Mouse (Mus musculus) ovary, postnatal 10 days (tissue): ENCODE results near the gene Serpina3m.
"Not testable (repeated sequence)": the region's sequence is repeated elsewhere in the genome, so short reads cannot be mapped to it uniquely, and the experiment has no call there.

Source experiments
- DNase-seq: peaks from one replicate; pipeline ENCODE4 v3.0.0; 2022; ENCODE audit warnings: low spot score

Gene Serpina3m

GRCm38 (mm10) chr12:104338226-104338625 is at the start of gene Serpina3m, which contains the start of gene Serpina3k:
TSS of gene Serpina3m (plus strand) at chr12:104338486.
TSS of gene Serpina3k (plus strand) at chr12:104338486.
- not testable (repeated sequence) for DNase-seq

GRCm38 (mm10) chr12:104289872-104290271 is 48.4 kb upstream of the Serpina3m start:
- no peak for DNase-seq

GRCm38 (mm10) chr12:104293963-104294362 is 44.3 kb upstream of the Serpina3m start:
- DNase-seq = no peak

GRCm38 (mm10) chr12:104298049-104298448 is 40.2 kb upstream of the Serpina3m start:
- DNase-seq = no peak

- DNase-seq = no peak
Measured at GRCm38 (mm10) chr12:104305991-104306390, 32.3 kb upstream of the Serpina3m start.

- DNase-seq = no peak
Measured at GRCm38 (mm10) chr12:104314253-104314652, 24.0 kb upstream of the Serpina3m start, which contains the start of gene Serpina3j. TSS of gene Serpina3j (plus strand) at chr12:104314553.

DNA sequence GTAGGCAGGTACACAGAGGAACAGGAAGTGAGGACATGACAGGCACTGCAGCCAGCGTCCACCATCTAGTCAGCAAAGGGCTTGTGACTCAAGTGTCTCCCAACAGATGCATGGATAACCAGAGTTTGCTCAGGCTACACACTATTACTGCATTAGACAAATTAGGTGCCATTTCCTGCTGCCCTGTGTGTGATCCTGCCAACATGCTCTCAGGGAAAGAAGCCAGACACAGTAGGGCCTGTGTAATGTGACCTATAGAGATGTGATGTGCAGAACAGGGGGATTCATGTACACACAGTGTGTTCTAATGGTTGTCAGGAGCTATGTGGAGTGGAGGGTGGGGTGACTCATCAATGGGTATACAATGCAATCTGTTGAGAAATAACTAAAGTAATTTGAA is 15.8 kb upstream of the Serpina3m start:
- DNase-seq = no peak

- DNase-seq = no peak
Measured at GRCm38 (mm10) chr12:104331701-104332100, 6.6 kb upstream of the Serpina3m start.

DNA sequence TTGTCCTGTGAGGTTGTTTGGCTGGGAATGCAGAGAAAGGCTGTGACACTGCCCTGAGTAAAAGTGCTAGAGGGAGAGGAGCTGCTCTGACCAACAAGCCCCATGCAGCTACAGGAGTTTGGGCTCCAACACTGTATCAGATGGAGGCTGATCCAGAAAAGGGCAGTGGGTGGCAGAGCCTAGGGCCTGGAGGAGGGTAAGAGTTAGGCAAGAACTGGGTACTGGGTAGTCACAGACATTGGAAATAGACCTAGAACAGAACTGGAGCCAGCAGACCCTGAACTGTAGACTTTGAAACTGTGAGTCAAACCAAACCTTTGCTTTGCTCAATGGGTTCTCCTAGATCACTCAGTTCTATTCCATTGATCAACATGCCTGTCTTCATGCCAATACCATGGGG is 1.4 kb upstream of the Serpina3m start:
- DNase-seq = not testable (repeated sequence)

DNA sequence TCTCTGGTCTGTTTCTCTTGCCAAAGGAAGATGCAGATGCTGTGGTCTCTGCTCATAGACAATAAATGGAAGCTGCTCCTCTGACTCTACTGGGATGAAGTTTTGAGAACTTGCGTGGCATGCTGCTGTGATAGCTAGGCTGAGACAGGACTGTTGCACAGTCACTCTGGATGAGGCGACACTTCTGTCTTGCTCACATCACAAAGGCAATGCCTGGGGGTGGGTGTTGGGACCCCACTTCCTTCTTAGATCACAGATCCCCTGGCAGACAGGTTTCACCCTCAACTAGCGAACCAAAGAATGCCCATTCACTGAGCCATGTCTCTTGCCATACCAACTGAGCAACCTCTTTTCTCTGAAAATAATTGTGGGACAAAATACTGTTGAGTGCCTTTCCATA is 419 bp downstream of the Serpina3m start:
- DNase-seq = no peak

DNA sequence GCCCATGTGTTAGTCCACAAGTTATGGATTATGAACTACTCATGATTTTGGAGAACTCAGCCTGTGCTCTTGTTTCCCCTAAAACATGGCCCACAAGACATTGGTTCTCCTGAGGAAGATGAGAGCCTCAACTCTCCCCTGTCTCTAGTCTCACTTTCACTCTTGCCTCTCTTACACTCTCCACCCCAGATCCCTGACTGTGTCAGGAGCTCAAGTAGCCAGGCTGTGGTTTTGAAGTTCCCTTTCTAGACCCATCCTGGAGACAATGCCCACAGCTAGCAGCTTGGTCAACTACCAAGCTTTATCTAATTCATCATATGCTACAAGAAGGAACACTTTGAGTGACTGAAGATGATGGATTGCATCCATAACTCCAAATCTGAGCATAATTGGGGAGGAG is 4.2 kb downstream of the Serpina3m start:
- DNase-seq = not testable (repeated sequence)

DNA sequence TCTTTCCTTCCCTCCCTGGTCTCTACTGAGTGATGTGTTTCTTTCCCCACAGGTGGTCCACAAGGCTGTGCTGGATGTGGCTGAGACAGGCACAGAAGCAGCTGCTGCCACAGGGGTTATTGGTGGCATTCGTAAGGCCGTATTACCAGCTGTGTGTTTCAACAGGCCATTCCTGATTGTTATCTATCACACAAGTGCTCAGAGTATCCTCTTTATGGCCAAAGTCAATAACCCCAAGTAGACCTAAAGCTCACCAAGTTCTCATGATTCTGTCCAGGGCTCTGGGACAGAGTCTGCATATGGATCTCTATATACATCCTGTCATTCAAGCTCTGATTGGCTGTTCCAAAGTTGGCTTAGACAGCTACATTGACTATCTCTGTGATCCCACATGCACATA is 6.9 kb downstream of the Serpina3m start:
- no peak for DNase-seq

DNA sequence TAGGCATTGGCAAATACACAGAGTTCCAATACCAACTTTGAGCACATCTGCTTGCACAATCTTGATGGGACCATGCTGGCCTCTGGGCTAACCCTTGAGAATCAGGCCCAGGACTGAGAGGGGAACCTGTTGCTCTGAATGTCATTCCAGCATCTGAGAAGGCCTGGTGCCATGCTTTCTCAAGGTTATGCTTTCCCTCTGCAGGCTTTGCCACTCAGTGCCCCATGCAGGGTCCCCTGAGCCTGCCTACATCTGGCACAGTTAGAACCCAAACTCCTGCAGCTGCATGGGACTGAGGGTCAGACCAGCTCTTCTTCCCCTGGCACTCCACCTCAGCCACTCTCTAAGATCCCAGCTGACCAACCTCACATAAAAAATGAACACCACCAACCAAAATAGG is 7.4 kb downstream of the Serpina3m start:
- no peak for DNase-seq

DNA sequence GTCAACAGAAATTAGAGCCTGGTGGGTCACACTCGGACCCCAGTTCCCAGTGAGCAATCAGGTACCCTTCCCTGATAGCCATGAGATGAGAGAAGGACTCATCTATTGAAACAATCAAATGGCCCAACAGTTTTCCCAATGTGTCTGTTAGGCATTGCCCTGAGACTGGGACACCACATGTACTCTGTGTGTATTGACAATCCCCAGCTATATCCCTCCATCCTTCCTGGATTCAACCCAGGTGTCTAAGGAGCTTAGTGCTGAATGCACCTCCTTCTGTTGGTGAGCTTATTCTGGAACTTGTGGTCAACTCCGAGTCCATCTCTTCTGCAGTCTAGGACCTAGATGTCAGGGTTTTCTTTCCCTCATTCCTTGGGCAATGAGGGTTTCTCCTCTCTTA is 8.8 kb downstream of the Serpina3m start:
- no peak for DNase-seq

- peak; percentile 6 for DNase-seq
Measured at GRCm38 (mm10) chr12:104351812-104352211, 13.5 kb downstream of the Serpina3m start.

DNA sequence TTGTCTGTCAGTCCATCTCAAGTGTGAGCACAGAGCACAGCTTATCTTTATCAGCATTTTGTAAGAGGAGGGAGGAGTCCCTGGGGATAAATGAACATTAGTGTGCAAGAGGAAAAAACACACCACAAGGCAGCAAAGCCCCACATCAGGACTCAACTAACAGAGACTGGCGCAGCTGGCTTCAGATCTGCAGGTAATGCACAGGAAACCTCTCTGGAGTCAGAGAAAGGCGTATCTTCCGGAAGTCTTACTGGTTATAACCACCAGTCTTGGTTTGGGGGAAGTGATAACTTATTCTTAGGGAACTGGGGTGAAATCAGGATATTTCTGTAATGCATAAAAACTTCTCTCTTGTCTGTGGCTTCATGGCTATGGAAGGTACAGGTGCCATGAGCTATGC is 17.7 kb downstream of the Serpina3m start:
- DNase-seq = no peak

GRCm38 (mm10) chr12:104369986-104370385 is 31.7 kb downstream of the Serpina3m start:
- DNase-seq = no peak

DNA sequence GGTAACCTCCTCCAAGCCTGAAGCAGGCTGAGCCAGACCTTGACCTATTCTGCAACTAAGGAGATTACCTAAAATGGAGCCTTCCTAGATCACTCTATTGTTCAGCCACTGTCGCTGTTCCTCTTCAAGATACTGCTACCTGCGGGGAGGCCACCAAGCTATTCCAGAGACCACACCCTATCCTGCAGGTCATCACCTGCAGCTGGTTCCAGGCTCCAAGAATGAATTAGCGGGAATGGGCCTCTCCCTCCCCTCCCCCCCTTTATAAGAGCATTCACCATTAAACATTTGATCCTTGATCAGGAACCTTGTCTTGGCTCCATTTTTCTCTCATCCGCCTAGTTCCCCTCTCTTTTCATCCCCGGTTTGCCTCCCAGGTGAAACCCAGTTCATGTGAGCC is 38.9 kb downstream of the Serpina3m start:
- not testable (repeated sequence) for DNase-seq

DNA sequence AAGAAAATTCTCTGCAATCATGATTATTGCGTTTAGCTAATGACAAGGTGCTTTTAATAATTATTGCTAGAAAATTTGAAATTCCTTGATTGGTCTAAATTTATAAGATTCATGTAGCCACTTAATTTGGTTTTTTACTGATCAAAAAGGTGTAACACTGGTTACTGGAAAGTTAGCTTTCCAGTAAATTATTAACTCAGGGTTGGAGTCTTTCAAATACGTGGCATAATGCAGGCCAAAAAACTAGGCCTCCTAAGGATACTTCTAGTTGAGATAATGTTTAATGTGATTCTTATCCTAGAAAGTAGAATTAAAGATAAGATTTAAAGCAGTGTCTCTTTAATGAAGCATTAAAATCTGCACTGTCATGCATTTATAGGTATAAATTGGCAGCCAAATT is 40.1 kb downstream of the Serpina3m start:
- DNase-seq = not testable (repeated sequence)

- DNase-seq = not testable (repeated sequence)
Measured at GRCm38 (mm10) chr12:104378815-104379214, 40.5 kb downstream of the Serpina3m start.

- no peak for DNase-seq
Measured at GRCm38 (mm10) chr12:104379856-104380255, 41.6 kb downstream of the Serpina3m start.

GRCm38 (mm10) chr12:104381071-104381604 is 42.9 kb downstream of the Serpina3m start:
- not testable (repeated sequence) for DNase-seq

- not testable (repeated sequence) for DNase-seq
Measured at GRCm38 (mm10) chr12:104385987-104386386, 47.7 kb downstream of the Serpina3m start.

DNA sequence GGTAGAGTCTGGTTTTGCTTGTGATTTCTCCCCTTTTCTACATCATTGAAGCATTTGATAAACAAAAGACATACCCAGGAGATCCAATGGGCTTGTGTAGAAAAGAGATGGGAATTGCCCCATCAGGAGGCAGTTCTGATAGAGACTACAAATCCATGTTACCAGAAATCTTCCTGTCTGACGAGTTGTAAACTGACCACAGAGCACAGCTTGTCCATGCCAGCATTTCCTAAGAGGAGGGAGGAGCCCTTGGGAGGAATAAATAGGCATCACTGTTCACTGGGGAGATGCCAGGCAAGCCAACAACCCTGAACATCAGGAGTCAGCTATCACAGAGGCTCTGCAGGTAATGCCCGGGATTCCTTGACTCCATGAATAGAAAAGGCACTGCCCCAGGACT is 48.6 kb downstream of the Serpina3m start:
- DNase-seq = not testable (repeated sequence)
